Mouse (Mus musculus) cerebellum, postnatal 14 days (tissue): Measurements from ENCODE around the gene Gm12394.
"Not testable (repeated sequence)": the region's sequence is repeated elsewhere in the genome, so short reads cannot be mapped to it uniquely, and the experiment has no call there.

Experiments
- DNase-seq, 2 experiments: peaks; one replicate each; pipeline ENCODE4 v3.0.0; 2021; ENCODE audit warnings: mixed read lengths in 2 of 2

Gm12394 gene

DNA sequence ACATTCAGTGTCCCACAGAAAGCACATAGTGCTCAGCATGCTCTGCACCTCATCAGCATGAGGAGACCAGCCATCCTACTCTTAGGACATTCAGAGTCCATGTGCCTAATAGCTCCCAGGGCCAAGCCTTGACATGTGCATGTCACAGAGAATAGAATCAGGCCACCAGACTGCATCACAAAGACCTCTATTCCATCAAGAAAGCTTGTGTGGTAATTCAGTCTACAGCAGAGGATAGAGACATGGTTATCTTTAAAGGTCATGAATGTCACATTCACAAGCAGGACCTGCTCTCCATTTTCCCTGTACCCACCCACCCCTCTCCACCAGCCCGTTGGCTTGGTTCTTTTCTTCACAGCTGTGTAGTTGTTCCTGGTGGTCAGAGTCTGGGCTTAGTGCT lies 2.8 kb downstream of the Gm12394 start, which contains the start of gene Fam205a1:
Fam205a1 (minus strand) TSS at position 101 of the 400 bp plus-strand sequence.
- not testable (repeated sequence) for DNase-seq

DNA sequence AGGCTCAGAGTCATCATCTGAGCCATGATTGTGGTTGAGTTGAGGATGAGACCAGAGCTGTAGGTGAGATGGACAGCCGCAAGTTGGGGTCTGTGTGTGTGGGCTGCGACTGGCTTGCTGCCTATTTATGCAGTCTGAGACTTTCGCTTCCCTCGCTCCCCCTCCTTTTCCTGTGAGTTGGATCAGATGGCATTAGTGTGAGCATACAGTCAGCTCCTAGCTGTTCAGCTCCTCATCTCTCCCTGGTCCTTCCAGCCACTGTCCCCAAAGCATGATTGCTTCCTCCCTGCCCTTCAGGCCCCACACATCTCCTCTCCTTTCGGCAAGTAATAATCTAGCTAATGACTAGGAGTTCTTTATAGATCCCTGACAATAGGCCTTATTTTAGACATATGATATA lies 82.7 kb downstream of the Gm12394 start, which contains the start of gene Ccl21a:
Ccl21a (minus strand) TSS at position 101 of the 400 bp plus-strand sequence.
- DNase-seq: not testable (repeated sequence)

DNA sequence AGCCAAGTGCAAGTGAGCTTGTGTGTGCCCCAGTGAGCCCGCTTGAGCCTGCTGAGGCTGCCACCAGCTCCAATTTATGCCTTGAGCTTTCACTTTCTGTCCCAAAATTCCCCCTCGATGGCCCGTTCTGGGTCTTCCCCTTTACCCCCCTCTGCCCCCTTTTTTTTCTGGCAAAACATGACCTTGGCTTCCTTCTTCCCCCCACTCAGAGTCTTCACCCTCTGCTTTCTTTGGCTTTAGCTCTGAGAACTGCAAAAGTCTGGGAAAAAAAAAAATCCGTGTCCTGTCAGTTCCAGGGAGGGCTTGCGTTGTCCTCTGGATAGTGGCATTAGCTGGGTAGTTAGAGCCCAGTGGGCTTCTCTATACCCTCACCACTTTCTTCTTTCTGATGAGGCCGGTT lies 100.1 kb downstream of the Gm12394 start, which contains the start of gene Ccl19:
Ccl19 (minus strand) TSS at position 101 of the 400 bp plus-strand sequence.
- not testable (repeated sequence) for DNase-seq

GRCm38 (mm10) chr4:42735245-42735644 lies 121.3 kb downstream of the Gm12394 start, which contains the start of gene 4930578G10Rik:
TSS of gene 4930578G10Rik (plus strand) at chr4:42735545.
- not testable (repeated sequence) for DNase-seq
